Mouse (Mus musculus): ENCODE results near the gene Zic4. TPM values are rescaled to one million over a fixed set of nuclear protein-coding genes. Genes with fewer than 3 reads are reported as not detected.

Gene Zic4
- polyA plus RNA-seq, 1 experiment: not detected

DNA sequence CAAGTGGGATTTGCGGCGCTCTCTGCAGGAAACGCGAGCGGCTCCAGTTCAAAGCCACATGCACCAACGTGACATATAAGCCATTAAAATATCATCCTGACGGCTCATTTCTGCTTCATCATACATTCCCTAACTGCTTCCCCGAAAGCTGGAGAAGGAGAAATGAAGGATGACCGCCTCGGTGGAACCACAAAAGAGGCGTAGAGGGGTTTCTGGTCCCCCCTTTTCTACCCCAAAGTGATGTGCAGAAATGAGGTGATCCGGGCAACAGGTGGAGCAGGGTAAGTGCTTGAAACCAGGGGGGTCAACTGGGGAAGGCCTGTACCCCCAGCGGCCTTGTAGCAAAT, 6.7 kb downstream of the Zic4 start:
- TF ChIP-seq POLR2A (IDR thresholded peaks at IDR 0.05; ENCODE audit: borderline replicate concordance, extremely low read depth, low read depth, low read length): no peak
- TF ChIP-seq CTCF (IDR thresholded peaks at IDR 0.05; ENCODE audit: insufficient read depth, low read length): no peak
- Histone ChIP-seq H3K4me1 (ENCODE audit: control insufficient read depth, insufficient read depth, low read length) (no peaks in the 10 kb centered on the region; the same call in 1 of the 2 replicates), H3K4me3 (replicated peaks; ENCODE audit: extremely low read depth, low read depth, low read length) (no peak overlapping the region)
- no peak for DNase-seq
- WGBS: 11% methylated on average over 13 of the region's 13 CpGs

DNA sequence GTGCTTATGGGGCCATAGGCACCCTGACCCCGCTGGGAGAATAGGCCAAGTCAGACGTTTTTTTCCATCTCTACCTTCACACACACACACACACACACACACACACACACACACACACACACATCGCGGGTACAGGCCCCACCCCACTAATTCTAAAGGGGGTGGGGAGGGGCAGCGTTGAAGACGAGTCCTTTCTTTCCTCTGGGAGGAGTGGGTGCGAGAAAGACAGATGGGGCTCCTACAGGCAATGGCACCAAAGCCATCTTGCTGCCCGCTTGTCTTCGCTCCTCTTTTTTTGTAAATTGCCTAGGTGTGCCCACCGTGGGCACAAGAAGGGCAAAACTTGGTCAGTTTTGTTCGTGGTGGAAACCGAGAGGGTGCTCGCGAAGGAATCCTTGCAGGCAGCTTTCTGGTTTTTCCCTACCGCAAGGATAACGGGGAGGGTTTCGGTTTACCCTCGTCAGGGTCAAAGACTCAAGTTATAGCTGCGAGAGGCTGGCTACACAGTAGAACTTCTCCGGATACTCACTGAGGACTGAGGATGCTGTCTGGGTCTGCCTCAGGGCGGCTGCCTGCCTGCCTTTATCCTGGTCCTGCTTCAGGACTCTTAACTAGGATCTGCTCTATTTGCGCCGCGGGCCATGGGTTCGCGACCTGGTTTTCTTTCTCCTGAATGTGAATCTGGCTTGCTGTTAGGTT, 7.2 kb downstream of the Zic4 start:
- 7% methylated on average over 26 of the region's 26 CpGs for WGBS
- DNase-seq: no peak
- Histone ChIP-seq H3K4me3 (replicated peaks; ENCODE audit: extremely low read depth, low read depth, low read length) (no peak overlapping the region), H3K4me1 (ENCODE audit: control insufficient read depth, insufficient read depth, low read length) (no peaks in the 10 kb centered on the region; the same call in 1 of the 2 replicates)
- TF ChIP-seq CTCF (IDR thresholded peaks at IDR 0.05; ENCODE audit: insufficient read depth, low read length): no peak
- no peak for TF ChIP-seq POLR2A (IDR thresholded peaks at IDR 0.05; ENCODE audit: borderline replicate concordance, extremely low read depth, low read depth, low read length)

DNA sequence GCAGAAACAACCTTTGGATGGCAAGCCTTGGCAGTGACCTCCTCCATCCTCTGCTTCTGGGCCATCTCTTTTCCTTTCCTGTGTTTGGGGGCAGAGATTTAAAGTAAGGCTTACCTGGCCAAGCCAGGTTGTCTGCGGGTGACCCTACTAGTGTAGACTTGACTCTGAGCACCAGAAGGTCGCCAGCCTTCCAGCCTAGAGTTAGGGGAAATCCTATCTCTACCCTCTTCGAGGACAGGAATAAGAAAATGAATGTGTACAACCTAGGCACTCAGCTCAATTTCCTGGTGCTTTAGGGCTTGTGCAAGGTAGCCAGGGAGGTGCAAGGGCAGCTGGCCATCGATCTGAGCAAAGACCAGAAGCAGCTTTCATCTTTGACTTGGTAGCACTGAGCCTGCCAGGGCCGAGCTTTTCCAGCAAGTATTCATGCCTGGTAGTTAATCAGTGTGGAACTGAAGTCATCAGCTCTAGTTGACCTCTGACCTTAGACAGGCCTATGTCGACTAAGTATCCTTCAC, 8.0 kb downstream of the Zic4 start:
- 17% methylated on average over 6 of the region's 6 CpGs for WGBS
- Histone ChIP-seq H3K4me3 (replicated peaks; ENCODE audit: extremely low read depth, low read depth, low read length) (no peak overlapping the region), H3K4me1 (ENCODE audit: control insufficient read depth, insufficient read depth, low read length) (no peaks in the 10 kb centered on the region)
- TF ChIP-seq CTCF (IDR thresholded peaks at IDR 0.05; ENCODE audit: insufficient read depth, low read length) (no peak), POLR2A (IDR thresholded peaks at IDR 0.05; ENCODE audit: borderline replicate concordance, extremely low read depth, low read depth, low read length) (no peak)
- no peak for DNase-seq

DNA sequence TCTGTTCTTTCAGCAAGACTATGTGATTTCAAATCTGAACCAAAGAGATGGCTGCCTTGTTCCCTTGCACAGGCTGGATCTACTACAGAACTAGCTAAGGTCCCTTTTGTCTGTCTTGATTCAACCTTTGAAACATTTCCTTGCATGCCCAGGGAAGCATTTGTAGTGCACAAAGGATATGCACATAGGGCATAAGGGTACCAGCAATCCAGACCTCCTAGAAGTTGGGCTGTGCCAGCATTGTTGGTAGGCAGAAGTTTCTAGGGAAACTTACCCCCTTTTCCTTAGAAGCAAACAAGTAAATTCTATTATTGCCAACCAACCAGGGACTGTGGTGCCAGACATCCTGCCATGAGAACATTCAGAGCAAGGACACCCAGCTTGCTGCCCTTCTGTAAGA, 8.8 kb downstream of the Zic4 start:
- H3K4me1 ChIP-seq (ENCODE audit: control insufficient read depth, insufficient read depth, low read length): no peaks in the 10 kb centered on the region
- DNase-seq: no peak
- TF ChIP-seq CTCF (IDR thresholded peaks at IDR 0.05; ENCODE audit: insufficient read depth, low read length): no peak
- no peak overlapping the region for H3K4me3 ChIP-seq (replicated peaks; ENCODE audit: extremely low read depth, low read depth, low read length)

DNA sequence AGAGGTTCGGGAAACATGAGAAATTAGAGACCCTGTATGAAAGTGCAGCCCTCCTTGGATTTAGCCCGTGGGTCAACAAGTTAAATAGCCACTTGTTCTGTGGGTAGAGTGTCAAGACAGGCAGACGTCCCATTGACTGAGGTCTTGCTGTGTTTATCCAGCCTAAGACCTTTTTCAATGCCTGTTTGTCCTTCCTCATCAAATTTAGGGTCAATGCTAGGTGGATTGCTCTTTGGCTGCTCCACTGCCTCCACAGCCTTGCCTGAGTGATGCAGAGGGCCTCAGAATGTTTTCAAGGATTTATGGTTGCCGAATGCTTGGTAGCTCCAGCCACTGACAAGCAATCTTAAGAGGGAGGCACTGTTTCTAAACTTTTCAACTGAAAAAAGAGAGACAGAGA, 9.4 kb downstream of the Zic4 start:
- DNase-seq: no peak
- Histone ChIP-seq H3K4me1 (ENCODE audit: control insufficient read depth, insufficient read depth, low read length) (no peaks in the 10 kb centered on the region), H3K4me3 (replicated peaks; ENCODE audit: extremely low read depth, low read depth, low read length) (no peak overlapping the region)
- WGBS: 21% methylated on average over 4 of the region's 4 CpGs
- no peak for TF ChIP-seq POLR2A (IDR thresholded peaks at IDR 0.05; ENCODE audit: borderline replicate concordance, extremely low read depth, low read depth, low read length)

GRCm38 (mm10) chr9:91373811-91374575, 11.8 kb downstream of the Zic4 start:
- no peak for TF ChIP-seq CTCF (IDR thresholded peaks at IDR 0.05; ENCODE audit: insufficient read depth, low read length)
- TF ChIP-seq POLR2A (IDR thresholded peaks at IDR 0.05; ENCODE audit: borderline replicate concordance, extremely low read depth, low read depth, low read length): no peak
- no peaks in the 10 kb centered on the region for H3K4me1 ChIP-seq (ENCODE audit: control insufficient read depth, insufficient read depth, low read length)
- WGBS: 22% methylated on average over 3 of the region's 3 CpGs
- no peak overlapping the region for H3K4me3 ChIP-seq (replicated peaks; ENCODE audit: extremely low read depth, low read depth, low read length)
- DNase-seq: no peak

- no peak for TF ChIP-seq POLR2A (IDR thresholded peaks at IDR 0.05; ENCODE audit: borderline replicate concordance, extremely low read depth, low read depth, low read length)
- no peak for TF ChIP-seq CTCF (IDR thresholded peaks at IDR 0.05; ENCODE audit: insufficient read depth, low read length)
- 12% methylated on average over 4 of the region's 4 CpGs for WGBS
- Histone ChIP-seq H3K4me3 (replicated peaks; ENCODE audit: extremely low read depth, low read depth, low read length) (no peak overlapping the region), H3K4me1 (ENCODE audit: control insufficient read depth, insufficient read depth, low read length) (no peaks in the 10 kb centered on the region)
- no peak for DNase-seq
Measured at GRCm38 (mm10) chr9:91374665-91375064, 12.5 kb downstream of the Zic4 start.

GRCm38 (mm10) chr9:91377036-91377872, 15.0 kb downstream of the Zic4 start:
- H3K4me3 ChIP-seq (replicated peaks; ENCODE audit: extremely low read depth, low read depth, low read length): no peak overlapping the region
- TF ChIP-seq CTCF (IDR thresholded peaks at IDR 0.05; ENCODE audit: insufficient read depth, low read length) (no peak), POLR2A (IDR thresholded peaks at IDR 0.05; ENCODE audit: borderline replicate concordance, extremely low read depth, low read depth, low read length) (no peak)
- H3K4me1 ChIP-seq (ENCODE audit: control insufficient read depth, insufficient read depth, low read length): no peaks in the 10 kb centered on the region
- DNase-seq: no peak
- WGBS: 4% methylated on average over 14 of the region's 14 CpGs

DNA sequence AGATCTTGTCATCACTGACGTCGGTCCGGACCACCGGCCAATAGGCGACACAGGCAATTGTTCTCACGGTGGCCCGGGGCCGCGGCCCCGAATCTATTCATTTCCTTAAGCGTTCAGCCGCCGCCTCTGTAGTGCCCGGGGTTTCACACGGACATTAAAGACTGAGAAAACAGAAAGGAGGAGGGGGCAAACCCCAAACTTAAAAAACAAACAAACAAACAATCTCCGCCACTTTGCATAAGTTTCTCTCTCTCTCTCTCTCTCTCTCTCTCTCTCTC, 15.6 kb downstream of the Zic4 start:
- no peak for DNase-seq
- no peaks in the 10 kb centered on the region for H3K4me1 ChIP-seq (ENCODE audit: control insufficient read depth, insufficient read depth, low read length)
- under 1% methylated on average over 16 of the region's 16 CpGs for whole genome bisulfite sequencing
- TF ChIP-seq CTCF (IDR thresholded peaks at IDR 0.05; ENCODE audit: insufficient read depth, low read length) (no peak), POLR2A (IDR thresholded peaks at IDR 0.05; ENCODE audit: borderline replicate concordance, extremely low read depth, low read depth, low read length) (no peak)
- no peak overlapping the region for H3K4me3 ChIP-seq (replicated peaks; ENCODE audit: extremely low read depth, low read depth, low read length)

All from lung, adult 2 months (tissue).